Mouse (Mus musculus) cerebellum, adult 2 months (tissue): ENCODE measurements around the gene Actl7b. TPM values are rescaled to one million over a fixed set of nuclear protein-coding genes. Genes with fewer than 3 reads are reported as not detected.

Experiments used
- DNase-seq, 2 experiments: peaks; one replicate each; pipeline ENCODE4 v3.0.0; 2021
- H3K27ac ChIP-seq: fragments of 200-500 bp; 2 replicates; pipeline ENCODE4 v1.5.1; 2012; ENCODE audit warnings: low read length, control low read depth, inconsistent platforms; ENCODE audit not compliant: insufficient read depth
- H3K27me3 ChIP-seq: fragments of 200-500 bp; 2 replicates; pipeline ENCODE4 v1.6.1; 2012; ENCODE audit warnings: inconsistent platforms, mild to moderate bottlenecking, low read length, moderate library complexity; ENCODE audit not compliant: control insufficient read depth, insufficient read depth
- H3K4me1 ChIP-seq: fragments of 200-500 bp; 2 replicates; pipeline ENCODE4 v1.6.1; 2011; ENCODE audit warnings: low read length; ENCODE audit not compliant: control insufficient read depth, insufficient read depth
- H3K4me3 ChIP-seq: fragments of 200-500 bp; replicated peaks from 2 replicates; pipeline ENCODE3; 2011; ENCODE audit warnings: mild to moderate bottlenecking, low read depth, low read length, control low read depth; ENCODE audit not compliant: insufficient read depth
- CTCF ChIP-seq: fragments of 200-500 bp; IDR thresholded peaks from 2 replicates; pipeline ENCODE4 v1.5.1; 2011; ENCODE audit warnings: low read depth, mild to moderate bottlenecking, control low read depth, low read length, moderate library complexity, borderline replicate concordance; ENCODE audit not compliant: insufficient read depth
- POLR2A ChIP-seq: fragments of 200-500 bp; IDR thresholded peaks from 2 replicates; pipeline ENCODE4 v1.6.1; 2011; ENCODE audit warnings: low read length, control low read depth, borderline replicate concordance; ENCODE audit not compliant: insufficient read depth
- WGBS: fragments of 180-500 bp; shearing (Covaris S2); methylation state at CpG from one replicate; pipeline ENCODE4 v1.1.7; 2018; 5-methylcytosine and 5-hydroxymethylcytosine counted together
- polyA plus RNA-seq: library from polyadenylated mRNA; depleted of rRNA; stranded (reverse); fragments of >200 nt; gene quantifications from 2 replicates; pipeline ENCODE4 v1.2.3, GENCODE M21; 2012

The Actl7b gene
- polyA plus RNA-seq, 1 experiment, result 0.11 TPM

GRCm38 (mm10) chr4:56721469-56721868 lies 19.8 kb downstream of the Actl7b start:
- DNase-seq, result no peak
- H3K27me3 ChIP-seq, result no peaks in the 10 kb centered on the region; the same call in 1 of the 2 replicates
- WGBS, result 36% methylated on average over 3 of the region's 3 CpGs
- H3K27ac ChIP-seq, result no peak overlapping the region
- no peak overlapping the region for H3K4me3 ChIP-seq
- H3K4me1 ChIP-seq, result no peaks in the 10 kb centered on the region
- TF ChIP-seq POLR2A (no peak), CTCF (peak; percentile 39; the same call in 1 of the 2 replicates)

GRCm38 (mm10) chr4:56720403-56720802 lies 20.8 kb downstream of the Actl7b start:
- no peak overlapping the region for H3K4me3 ChIP-seq
- TF ChIP-seq CTCF, result no peak
- no peak for TF ChIP-seq POLR2A
- no peaks in the 10 kb centered on the region; the same call in 1 of the 2 replicates for H3K27me3 ChIP-seq
- H3K4me1 ChIP-seq, result no peaks in the 10 kb centered on the region
- no peak overlapping the region for H3K27ac ChIP-seq
- no peak for DNase-seq
- WGBS, result 85% methylated on average over 9 of the region's 9 CpGs

- no peak for DNase-seq
- Histone ChIP-seq H3K27me3 (no peaks in the 10 kb centered on the region; the same call in 1 of the 2 replicates), H3K27ac (no peak overlapping the region), H3K4me3 (no peak overlapping the region), H3K4me1 (no peaks in the 10 kb centered on the region)
- 71% methylated on average over 9 of the region's 9 CpGs for WGBS
- TF ChIP-seq CTCF, result no peak
These were observed 21.8 kb downstream of the Actl7b start for GRCm38 (mm10) chr4:56719456-56719855.

GRCm38 (mm10) chr4:56718573-56719442 lies 22.4 kb downstream of the Actl7b start:
- 61% methylated on average over 12 of the region's 12 CpGs for WGBS
- H3K27ac ChIP-seq, result no peak overlapping the region

GRCm38 (mm10) chr4:56717932-56718331 lies 23.3 kb downstream of the Actl7b start:
- no peak for DNase-seq
- Histone ChIP-seq H3K27ac (no peak overlapping the region), H3K4me1 (no peaks in the 10 kb centered on the region), H3K4me3 (no peak overlapping the region), H3K27me3 (no peaks in the 10 kb centered on the region; the same call in 1 of the 2 replicates)
- WGBS, result 92% methylated on average over 3 of the region's 3 CpGs
- no peak for TF ChIP-seq CTCF
- TF ChIP-seq POLR2A, result no peak

More at GRCm38 (mm10) chr4:56718573-56719442, 22.4 kb downstream of the Actl7b start:
- TF ChIP-seq CTCF, result no peak
- TF ChIP-seq POLR2A, result no peak
- Histone ChIP-seq H3K4me3 (no peak overlapping the region), H3K27me3 (no peaks in the 10 kb centered on the region; the same call in 1 of the 2 replicates), H3K4me1 (no peaks in the 10 kb centered on the region)
- no peak for DNase-seq

- Histone ChIP-seq H3K27ac (no peak overlapping the region), H3K4me1 (no peaks in the 10 kb centered on the region), H3K4me3 (no peak overlapping the region), H3K27me3 (no peaks in the 10 kb centered on the region; the same call in 1 of the 2 replicates)
- WGBS, result 17% methylated on average over 5 of the region's 5 CpGs
- DNase-seq, result no peak
- TF ChIP-seq POLR2A, result no peak
- TF ChIP-seq CTCF, result no peak
These were observed 24.4 kb downstream of the Actl7b start for GRCm38 (mm10) chr4:56716801-56717200.

- Histone ChIP-seq H3K4me3 (no peak overlapping the region), H3K27me3 (no peaks in the 10 kb centered on the region; the same call in 1 of the 2 replicates), H3K4me1 (no peaks in the 10 kb centered on the region), H3K27ac (no peak overlapping the region)
- 72% methylated on average over 3 of the region's 3 CpGs for WGBS
- DNase-seq, result no peak
- TF ChIP-seq POLR2A (no peak), CTCF (no peak)
These were observed 28.1 kb downstream of the Actl7b start for GRCm38 (mm10) chr4:56713155-56713554.

- 12% methylated on average over 10 of the region's 10 CpGs for WGBS
- Histone ChIP-seq H3K27ac (no peak overlapping the region), H3K27me3 (no peaks in the 10 kb centered on the region), H3K4me1 (no peaks in the 10 kb centered on the region), H3K4me3 (no peak overlapping the region)
- no peak for DNase-seq
- TF ChIP-seq POLR2A (no peak), CTCF (no peak)
These were observed 39.0 kb downstream of the Actl7b start for GRCm38 (mm10) chr4:56702234-56702633.
